Mouse (Mus musculus) layer of hippocampus, postnatal 36 days (tissue): ENCODE measurements at regions not wholly inside any gene's neighbourhood (a gene's known extent, or its start where the extent isn't known, plus 50 kb on each side); places are given as distances from the start of the nearest gene placed in this dataset.

Experiments used
- DNase-seq, 2 experiments: peaks; one replicate each; pipeline ENCODE4 v3.0.0; 2022

GRCm38 (mm10) chr13:83716711-83717171 is 212.9 kb downstream of the Mef2c start:
- peak; percentile 31 to 41 for DNase-seq

- peak in 1 of 2 experiments; percentile 10 for DNase-seq
These were observed 213.9 kb downstream of the Mef2c start for GRCm38 (mm10) chr13:83717686-83718210.

- DNase-seq = peak in 1 of 2 experiments; percentile 25
These were observed 214.9 kb downstream of the Mef2c start for GRCm38 (mm10) chr13:83718431-83719410.

GRCm38 (mm10) chr13:83719635-83720291 is 215.9 kb downstream of the Mef2c start:
- DNase-seq = peak in 1 of 2 experiments; percentile 42

GRCm38 (mm10) chr13:83720352-83720751 is 216.5 kb downstream of the Mef2c start:
- DNase-seq = no peak

GRCm38 (mm10) chr13:83720883-83721371 is 217.1 kb downstream of the Mef2c start:
- peak; percentile 84 to 87 for DNase-seq

- peak in 1 of 2 experiments; percentile 51 for DNase-seq
These were observed 217.7 kb downstream of the Mef2c start for GRCm38 (mm10) chr13:83721563-83721962.

GRCm38 (mm10) chr13:83722241-83722640 is 218.4 kb downstream of the Mef2c start:
- peak in 1 of 2 experiments; percentile 55 for DNase-seq

- no peak for DNase-seq
These were observed 219.0 kb downstream of the Mef2c start for GRCm38 (mm10) chr13:83722791-83723190.

GRCm38 (mm10) chr13:83723396-83723795 is 219.6 kb downstream of the Mef2c start:
- no peak for DNase-seq

- no peak for DNase-seq
These were observed 220.4 kb downstream of the Mef2c start for GRCm38 (mm10) chr13:83724196-83724595.

GRCm38 (mm10) chr13:83724995-83725394 is 221.2 kb downstream of the Mef2c start:
- peak; percentile 82 to 83 for DNase-seq

- peak in 1 of 2 experiments; percentile 9 for DNase-seq
These were observed 222.0 kb downstream of the Mef2c start for GRCm38 (mm10) chr13:83725831-83726230.

GRCm38 (mm10) chr13:83726346-83726975 is 222.6 kb downstream of the Mef2c start:
- DNase-seq = no peak

GRCm38 (mm10) chr13:83727051-83727765 is 223.4 kb downstream of the Mef2c start:
- peak; percentile 54 to 60 for DNase-seq

- DNase-seq = peak in 1 of 2 experiments; percentile 4
These were observed 224.0 kb downstream of the Mef2c start for GRCm38 (mm10) chr13:83727766-83728395.

- DNase-seq = no peak
These were observed 224.7 kb downstream of the Mef2c start for GRCm38 (mm10) chr13:83728421-83729010.

GRCm38 (mm10) chr13:83729331-83730009 is 225.6 kb downstream of the Mef2c start:
- peak; percentile 78 to 81 for DNase-seq

GRCm38 (mm10) chr13:83730155-83730712 is 226.4 kb downstream of the Mef2c start:
- DNase-seq = no peak
